Mouse (Mus musculus): ENCODE measurements at regions not wholly inside any gene's neighbourhood (a gene's known extent, or its start where the extent isn't known, plus 50 kb on each side); places are given as distances from the start of the nearest gene placed in this dataset.

- intact Hi-C loops (cut with DNase I) = no loop called here
- no peak for DNase-seq (ENCODE audit: extremely low spot score in 1 of 2, low spot score in 2 of 2)
These were observed 194.9 kb downstream of the Mex3b start for GRCm38 (mm10) chr7:83061894-83062477.

DNA sequence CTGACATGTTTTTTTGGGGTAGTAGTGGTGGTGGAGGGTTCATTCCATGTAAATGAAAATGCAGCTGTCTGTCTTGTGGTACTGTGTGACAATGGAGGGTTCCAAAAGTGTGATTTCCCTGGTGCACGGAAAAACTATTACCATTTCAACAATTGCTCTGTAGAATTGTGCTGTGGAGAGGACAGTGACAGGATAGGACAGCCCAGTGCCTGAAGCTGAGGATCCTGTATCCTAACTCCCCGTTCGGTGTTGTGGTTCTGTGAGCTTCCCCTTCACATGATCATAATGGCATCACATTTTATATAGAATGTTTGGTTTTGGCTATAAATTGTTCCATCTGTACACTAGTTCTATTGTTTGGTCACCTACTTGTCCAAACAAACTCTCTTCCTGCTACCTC, 196.4 kb downstream of the Mex3b start:
- no peak for DNase-seq (ENCODE audit: extremely low spot score in 1 of 2, low spot score in 2 of 2)
- intact Hi-C loops (cut with DNase I) = no loop called here

- intact Hi-C loops (cut with DNase I) = no loop called here
- no peak for DNase-seq (ENCODE audit: extremely low spot score in 1 of 2, low spot score in 2 of 2)
These were observed 198.2 kb downstream of the Mex3b start for GRCm38 (mm10) chr7:83065341-83065740.

- intact Hi-C loops (cut with DNase I) = no loop called here
- no peak for DNase-seq (ENCODE audit: extremely low spot score in 1 of 2, low spot score in 2 of 2)
These were observed 207.4 kb downstream of the Mex3b start for GRCm38 (mm10) chr7:83074399-83074970.

- DNase-seq (ENCODE audit: extremely low spot score in 1 of 2, low spot score in 2 of 2) = no peak
- intact Hi-C loops (cut with DNase I) = no loop called here
These were observed 208.2 kb downstream of the Mex3b start for GRCm38 (mm10) chr7:83075159-83075952.

- DNase-seq (ENCODE audit: extremely low spot score in 1 of 2, low spot score in 2 of 2) = no peak
- intact Hi-C loops (cut with DNase I) = no loop called here
These were observed 210.1 kb downstream of the Mex3b start for GRCm38 (mm10) chr7:83077035-83077918.

- no peak for DNase-seq (ENCODE audit: extremely low spot score in 1 of 2, low spot score in 2 of 2)
- intact Hi-C loops (cut with DNase I) = no loop called here
These were observed 210.8 kb downstream of the Mex3b start for GRCm38 (mm10) chr7:83077919-83078265.

DNA sequence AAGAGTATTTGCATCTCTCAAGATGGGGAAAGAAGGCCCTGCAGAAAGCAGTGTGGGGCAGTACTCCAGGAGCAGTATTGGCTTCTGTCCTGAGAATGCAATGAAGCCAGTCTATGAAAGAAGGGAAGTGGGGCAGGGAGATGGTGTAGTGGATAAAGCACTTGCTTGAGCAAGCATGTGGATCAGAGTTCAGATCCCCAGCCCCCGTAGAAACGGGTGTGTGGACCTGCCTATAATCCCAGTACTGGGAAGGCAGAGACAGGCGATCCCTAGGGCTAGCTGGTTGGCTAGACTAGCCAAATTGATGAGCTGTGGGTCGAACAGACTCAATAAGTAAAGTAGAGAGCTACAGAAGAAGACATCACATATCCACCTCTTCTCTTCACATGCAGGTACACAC, 211.6 kb downstream of the Mex3b start:
- intact Hi-C loops (cut with DNase I) = no loop called here
- no peak for DNase-seq (ENCODE audit: extremely low spot score in 1 of 2, low spot score in 2 of 2)

DNA sequence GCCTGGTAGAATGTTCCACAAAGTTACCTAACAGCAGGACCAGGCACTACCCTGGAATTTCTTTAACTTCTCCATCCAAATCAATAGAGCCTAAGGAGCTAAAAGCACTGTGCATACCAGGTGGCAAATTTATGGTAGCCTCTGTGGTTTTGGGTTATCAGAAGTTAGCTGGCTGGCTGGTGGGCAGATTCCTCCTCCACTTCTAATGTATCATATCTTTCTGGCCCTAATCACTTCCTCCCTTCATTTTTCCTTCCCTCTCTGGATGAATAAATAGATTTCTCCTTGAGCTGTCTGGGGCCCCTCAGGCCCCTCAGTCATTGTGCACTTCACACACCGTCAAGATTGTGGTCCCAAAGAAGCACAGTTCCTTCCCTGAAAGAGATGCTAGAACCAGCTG, 212.7 kb downstream of the Mex3b start:
- intact Hi-C loops (cut with DNase I) = no loop called here
- DNase-seq (ENCODE audit: extremely low spot score in 1 of 2, low spot score in 2 of 2) = no peak

DNA sequence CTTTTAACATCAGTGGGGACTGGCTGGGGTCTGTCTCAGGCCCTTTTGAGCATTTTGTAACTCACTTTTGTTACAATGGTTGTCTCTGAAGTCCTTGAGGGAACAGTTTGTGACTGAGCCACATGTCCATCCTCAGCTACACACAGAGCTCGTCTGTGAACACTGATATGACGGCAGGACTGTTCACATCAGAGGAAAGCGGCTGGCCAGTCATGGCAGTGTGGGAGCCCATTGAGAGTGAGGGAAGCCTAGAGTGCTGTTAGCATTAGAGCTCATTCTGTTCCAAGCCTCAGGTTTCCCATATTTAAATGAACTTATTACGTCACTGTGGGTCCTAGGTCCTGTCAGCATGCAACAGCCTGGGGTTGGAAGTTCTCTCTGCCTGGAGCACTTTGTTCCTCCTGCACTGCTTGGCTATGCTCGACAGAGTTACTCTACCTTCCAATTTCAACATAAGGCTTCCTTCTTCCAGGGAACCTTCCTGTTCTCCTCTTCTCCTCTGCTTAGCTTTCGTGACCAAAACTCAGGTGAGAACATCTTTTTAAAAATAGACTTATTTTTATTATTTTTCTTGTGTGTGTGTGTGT, 217.5 kb downstream of the Mex3b start:
- intact Hi-C loops (cut with DNase I) = no loop called here
- DNase-seq (ENCODE audit: extremely low spot score in 1 of 2, low spot score in 2 of 2) = no peak

DNA sequence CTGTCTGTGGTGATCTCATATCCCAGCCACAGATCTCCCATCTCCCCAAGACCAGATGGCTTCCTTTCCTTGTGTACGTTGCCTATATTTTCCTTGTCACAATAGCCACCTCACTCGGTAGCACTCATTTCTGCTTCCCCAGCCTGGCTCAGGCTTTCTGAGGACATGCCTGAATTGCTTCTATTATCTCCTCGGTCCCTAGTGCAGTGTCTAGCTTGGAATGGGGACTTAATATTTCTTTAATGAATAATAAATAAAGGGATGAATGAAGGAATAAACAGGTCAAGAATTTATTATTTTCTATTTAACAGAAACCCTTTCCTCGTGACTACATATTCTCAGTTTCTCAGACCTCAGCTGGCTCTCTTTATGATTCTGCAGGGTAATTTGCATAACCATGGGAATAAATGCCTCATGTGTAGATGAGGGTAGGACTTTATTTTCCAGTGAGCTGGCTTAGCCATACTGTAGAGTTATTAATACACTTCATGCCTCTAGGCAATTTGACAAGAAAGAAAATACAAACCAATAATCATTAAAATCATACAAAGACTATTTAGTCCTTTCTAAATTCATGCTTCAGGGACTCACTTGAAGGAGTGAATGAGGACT, 218.5 kb downstream of the Mex3b start:
- intact Hi-C loops (cut with DNase I) = no loop called here

GRCm38 (mm10) chr7:83087408-83087807, 220.3 kb downstream of the Mex3b start:
- DNase-seq (ENCODE audit: extremely low spot score in 1 of 2, low spot score in 2 of 2) = no peak
- intact Hi-C loops (cut with DNase I) = no loop called here

More for the DNA sequence above, 218.5 kb downstream of the Mex3b start:
- no peak for DNase-seq (ENCODE audit: extremely low spot score in 1 of 2, low spot score in 2 of 2)

GRCm38 (mm10) chr7:83088125-83088524, 221.0 kb downstream of the Mex3b start:
- intact Hi-C loops (cut with DNase I) = no loop called here
- DNase-seq (ENCODE audit: extremely low spot score in 1 of 2, low spot score in 2 of 2) = no peak

DNA sequence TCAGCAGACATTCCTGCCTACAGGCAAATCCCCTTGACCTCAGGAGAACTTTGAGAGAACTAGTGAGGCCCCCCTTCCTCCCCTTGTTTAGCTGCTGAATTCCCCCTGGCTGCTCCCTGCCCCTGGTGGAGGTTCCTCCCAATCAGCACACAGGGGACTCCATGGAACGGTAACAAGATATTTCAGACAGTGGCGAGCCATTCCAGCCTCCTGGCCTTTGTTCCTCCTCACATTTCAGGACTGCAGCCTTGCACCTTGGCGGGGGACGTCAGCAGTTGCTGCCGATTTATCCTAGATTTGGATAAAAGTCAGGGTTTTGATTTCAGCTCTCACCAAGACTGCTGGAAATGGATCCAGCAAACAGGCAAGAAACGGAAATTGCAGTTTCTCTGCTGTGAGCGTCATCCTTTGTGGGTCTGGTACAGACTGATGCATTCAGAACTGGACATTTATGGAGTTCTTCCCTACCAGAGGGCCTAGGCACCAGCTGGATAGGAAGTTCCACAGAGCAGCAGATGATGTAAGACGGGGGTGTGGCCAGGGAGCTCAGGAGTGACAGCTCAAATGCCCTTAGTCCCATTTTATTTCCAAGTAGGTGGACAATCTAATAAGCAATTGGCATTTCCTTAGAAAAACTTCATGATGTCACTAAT, 222.3 kb downstream of the Mex3b start:
- intact Hi-C loops (cut with DNase I) = no loop called here

GRCm38 (mm10) chr7:83093923-83094355, 226.8 kb downstream of the Mex3b start:
- DNase-seq (ENCODE audit: extremely low spot score in 1 of 2, low spot score in 2 of 2) = no peak
- intact Hi-C loops (cut with DNase I) = no loop called here

More for the DNA sequence above, 222.3 kb downstream of the Mex3b start:
- DNase-seq (ENCODE audit: extremely low spot score in 1 of 2, low spot score in 2 of 2) = peak in 1 of 2 experiments; percentile 31

DNA sequence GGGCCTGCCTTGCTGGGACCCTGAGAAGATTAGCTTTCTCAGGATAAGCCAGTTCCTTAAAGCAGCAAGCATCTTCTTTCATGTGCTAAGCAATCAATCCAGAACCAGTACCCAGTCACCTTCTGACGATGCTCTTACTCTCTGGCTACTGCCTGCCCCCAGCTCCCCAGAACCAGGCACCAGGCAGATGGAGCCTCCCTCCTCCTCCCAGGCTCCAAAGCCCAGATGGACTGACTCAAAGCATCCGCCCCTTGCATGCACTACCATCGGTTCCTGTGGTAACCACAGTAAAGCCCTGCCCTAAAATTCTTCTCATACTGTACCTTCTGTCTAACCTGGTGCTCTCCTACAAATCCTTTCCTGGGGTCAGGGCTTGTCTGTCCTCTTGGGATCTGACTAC, 227.8 kb downstream of the Mex3b start:
- intact Hi-C loops (cut with DNase I) = no loop called here
- DNase-seq (ENCODE audit: extremely low spot score in 1 of 2, low spot score in 2 of 2) = peak in 1 of 2 experiments; percentile 42

GRCm38 (mm10) chr7:83095593-83095992, 228.5 kb downstream of the Mex3b start:
- intact Hi-C loops (cut with DNase I) = no loop called here
- no peak for DNase-seq (ENCODE audit: extremely low spot score in 1 of 2, low spot score in 2 of 2)

GRCm38 (mm10) chr7:83104426-83104825, 237.3 kb downstream of the Mex3b start:
- intact Hi-C loops (cut with DNase I) = no loop called here
- DNase-seq (ENCODE audit: extremely low spot score in 1 of 2, low spot score in 2 of 2) = no peak
